Mouse (Mus musculus): ENCODE data around the gene Hoxc6.

Hoxc6 gene

DNA sequence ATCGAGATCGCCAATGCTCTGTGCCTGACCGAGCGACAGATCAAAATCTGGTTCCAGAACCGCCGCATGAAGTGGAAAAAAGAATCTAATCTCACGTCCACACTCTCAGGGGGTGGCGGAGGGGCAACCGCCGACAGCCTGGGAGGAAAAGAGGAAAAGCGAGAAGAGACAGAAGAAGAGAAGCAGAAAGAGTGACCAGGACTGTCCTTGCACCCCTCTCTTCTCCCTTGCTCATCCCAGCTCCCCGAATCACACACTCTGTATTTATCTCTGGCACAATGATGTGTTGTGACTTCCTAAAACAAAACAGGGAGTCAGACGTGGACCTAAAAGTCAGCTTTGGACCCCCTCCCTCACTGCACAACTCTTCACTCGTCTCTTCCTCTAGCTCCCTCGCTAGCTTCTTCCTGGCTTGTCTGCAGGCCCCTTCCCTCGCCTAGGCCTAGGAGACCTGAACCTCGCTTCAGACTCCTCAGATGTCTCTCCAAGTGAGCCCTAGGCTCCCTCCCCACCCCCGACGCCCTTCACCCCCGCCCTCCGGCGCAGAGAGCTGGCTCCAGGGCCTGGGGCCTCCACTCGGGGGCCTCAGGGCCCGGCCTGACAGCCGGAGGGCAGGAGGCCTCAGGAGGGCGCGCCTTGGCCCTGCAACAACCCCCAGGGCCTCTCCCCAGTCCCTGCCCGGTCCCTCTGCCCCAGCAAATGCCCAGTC is 12.9 kb downstream of the Hoxc6 start:
- ATAC-seq (ENCODE audit: insufficient number of reproducible peaks, low FRiP score, low TSS enrichment): no peak

DNA sequence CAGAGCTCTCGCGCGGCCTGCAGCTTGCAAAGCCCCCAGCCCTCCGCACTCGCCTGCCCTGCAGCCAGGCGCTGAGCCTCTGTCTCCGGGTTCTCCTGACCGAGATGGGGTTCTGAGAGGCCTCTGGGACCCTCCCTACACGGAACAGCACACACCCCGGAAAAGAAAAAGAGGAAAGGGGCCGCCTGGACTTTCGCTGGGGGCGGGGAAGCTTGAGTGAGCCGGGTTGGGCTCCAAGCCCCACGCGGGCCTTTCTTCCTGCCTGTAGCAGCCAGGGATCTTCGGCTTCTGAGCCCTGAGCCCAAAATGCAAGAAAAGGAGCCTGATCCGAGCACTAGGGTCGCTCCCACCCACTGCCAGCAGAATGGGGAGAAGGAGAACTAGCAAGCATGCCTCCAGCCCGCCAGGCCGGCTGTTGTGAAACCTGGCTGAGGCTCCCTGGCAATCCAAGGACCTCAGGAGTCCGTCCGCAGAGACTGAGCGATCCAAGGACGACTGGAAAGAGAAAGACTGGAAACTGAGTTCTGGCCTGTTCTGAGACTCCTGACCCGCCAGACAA is 13.9 kb downstream of the Hoxc6 start:
- ATAC-seq (ENCODE audit: insufficient number of reproducible peaks, low FRiP score, low TSS enrichment): no peak

GRCm38 (mm10) chr15:103013238-103013984 is 15.4 kb downstream of the Hoxc6 start:
- ATAC-seq (ENCODE audit: insufficient number of reproducible peaks, low FRiP score, low TSS enrichment): no peak

DNA sequence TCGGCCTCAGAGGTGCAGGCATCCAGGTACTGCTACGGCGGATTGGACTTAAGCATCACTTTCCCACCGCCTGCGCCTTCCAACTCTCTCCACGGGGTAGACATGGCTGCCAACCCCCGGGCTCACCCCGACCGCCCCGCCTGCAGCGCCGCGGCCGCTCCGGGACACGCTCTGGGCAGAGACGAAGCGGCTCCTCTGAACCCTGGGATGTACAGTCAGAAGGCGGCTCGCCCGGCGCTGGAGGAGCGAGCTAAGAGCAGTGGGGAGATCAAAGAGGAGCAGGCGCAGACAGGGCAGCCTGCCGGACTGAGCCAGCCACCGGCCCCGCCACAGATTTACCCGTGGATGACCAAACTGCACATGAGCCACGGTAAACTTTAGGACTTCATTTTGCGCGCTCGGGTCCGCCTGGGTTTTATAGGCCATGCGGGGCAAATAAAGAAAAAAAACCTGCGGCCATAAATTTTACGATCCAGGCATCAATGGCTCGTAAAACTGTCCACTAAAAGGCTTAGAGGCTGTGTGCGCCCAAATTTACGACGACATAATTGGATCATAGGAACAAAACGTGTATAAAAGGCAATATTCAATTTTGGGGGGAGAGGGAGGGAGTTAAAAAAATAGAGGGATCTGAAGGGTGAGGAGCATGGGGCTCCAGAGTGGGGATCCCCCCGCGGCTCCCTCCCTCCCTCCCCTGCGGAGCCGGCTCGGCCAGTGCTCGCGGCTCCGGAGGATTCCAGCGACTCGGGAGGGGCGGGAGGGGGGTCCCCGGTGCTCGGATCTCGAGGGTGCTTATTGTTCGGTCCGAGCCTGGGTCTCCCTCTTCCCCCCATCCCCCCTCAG is 16.3 kb downstream of the Hoxc6 start:
- ATAC-seq (ENCODE audit: insufficient number of reproducible peaks, low FRiP score, low TSS enrichment): no peak

- ATAC-seq (ENCODE audit: insufficient number of reproducible peaks, low FRiP score, low TSS enrichment): no peak
Observed at GRCm38 (mm10) chr15:103015009-103015399, 16.9 kb downstream of the Hoxc6 start.

- no peak for ATAC-seq (ENCODE audit: insufficient number of reproducible peaks, low FRiP score, low TSS enrichment)
Observed at GRCm38 (mm10) chr15:103015406-103016166, 17.5 kb downstream of the Hoxc6 start.

GRCm38 (mm10) chr15:103018636-103019035 is 20.6 kb downstream of the Hoxc6 start, which contains the start of gene Hoxc4:
Gene Hoxc4 (plus strand): TSS chr15:103018934.
- ATAC-seq (ENCODE audit: insufficient number of reproducible peaks, low FRiP score, low TSS enrichment): no peak

DNA sequence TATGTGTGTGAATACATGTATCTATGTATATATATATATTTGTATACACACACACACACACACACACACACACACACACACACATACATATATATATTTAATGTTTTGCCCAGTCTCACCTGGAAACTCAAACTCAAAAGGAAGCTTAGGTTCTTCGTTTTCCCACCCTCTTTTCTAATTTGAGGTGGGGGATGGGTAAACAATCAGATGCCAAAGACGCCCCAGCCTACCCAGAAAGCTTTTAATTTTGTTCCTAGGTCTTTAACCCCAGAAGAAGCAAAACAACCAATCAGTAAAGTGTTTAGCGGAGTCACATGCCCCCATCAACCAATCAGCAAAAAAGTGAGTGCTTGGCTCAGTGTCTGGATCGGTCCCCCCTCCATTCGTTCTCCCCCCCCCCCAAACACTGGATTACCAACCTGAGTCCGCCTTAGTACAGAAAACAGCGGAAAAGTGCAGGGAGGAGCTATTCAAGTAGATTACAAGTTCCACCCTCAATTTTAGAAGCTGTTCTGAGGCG is 22.9 kb downstream of the Hoxc6 start:
- ATAC-seq (ENCODE audit: insufficient number of reproducible peaks, low FRiP score, low TSS enrichment): no peak

DNA sequence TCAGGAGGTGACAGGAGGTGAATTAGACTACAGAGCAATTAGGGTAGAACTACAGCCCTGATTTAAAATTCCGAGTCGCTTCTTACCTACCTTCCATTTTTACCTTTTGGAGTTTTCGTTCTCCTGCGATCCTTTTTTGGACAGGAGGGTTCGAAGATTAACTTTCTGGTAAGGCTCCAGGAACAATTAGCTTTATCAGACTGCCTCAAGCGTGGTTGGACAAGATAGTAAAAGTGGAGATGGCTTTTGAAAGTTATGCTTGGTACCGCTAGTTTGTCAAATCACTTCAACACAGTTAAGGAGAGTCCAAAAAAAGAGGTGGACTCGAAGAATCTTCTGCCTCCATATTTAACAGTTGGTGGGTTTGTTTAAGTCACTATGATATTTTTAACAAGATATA is 23.5 kb downstream of the Hoxc6 start:
- ATAC-seq (ENCODE audit: insufficient number of reproducible peaks, low FRiP score, low TSS enrichment): no peak

DNA sequence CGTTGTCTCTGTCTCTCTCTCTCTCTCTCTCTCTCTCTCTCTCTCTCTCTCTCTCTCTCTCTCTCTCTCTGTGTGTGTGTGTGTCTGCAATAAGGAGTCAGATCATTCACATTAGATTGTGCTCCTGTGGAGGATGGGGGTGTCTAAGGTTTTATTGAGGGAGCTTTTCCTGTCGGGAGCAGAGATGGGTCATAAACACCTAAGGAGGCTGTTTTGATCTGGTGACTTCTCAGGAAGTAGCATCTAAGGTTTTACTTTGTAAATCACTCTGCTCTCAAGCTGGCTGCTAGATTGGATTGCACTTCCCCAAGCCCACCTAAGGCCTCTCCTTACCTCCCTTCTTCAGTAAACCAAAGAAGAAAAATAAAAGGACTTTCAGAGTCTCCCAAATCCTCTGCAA is 26.1 kb downstream of the Hoxc6 start:
- ATAC-seq (ENCODE audit: insufficient number of reproducible peaks, low FRiP score, low TSS enrichment): no peak

DNA sequence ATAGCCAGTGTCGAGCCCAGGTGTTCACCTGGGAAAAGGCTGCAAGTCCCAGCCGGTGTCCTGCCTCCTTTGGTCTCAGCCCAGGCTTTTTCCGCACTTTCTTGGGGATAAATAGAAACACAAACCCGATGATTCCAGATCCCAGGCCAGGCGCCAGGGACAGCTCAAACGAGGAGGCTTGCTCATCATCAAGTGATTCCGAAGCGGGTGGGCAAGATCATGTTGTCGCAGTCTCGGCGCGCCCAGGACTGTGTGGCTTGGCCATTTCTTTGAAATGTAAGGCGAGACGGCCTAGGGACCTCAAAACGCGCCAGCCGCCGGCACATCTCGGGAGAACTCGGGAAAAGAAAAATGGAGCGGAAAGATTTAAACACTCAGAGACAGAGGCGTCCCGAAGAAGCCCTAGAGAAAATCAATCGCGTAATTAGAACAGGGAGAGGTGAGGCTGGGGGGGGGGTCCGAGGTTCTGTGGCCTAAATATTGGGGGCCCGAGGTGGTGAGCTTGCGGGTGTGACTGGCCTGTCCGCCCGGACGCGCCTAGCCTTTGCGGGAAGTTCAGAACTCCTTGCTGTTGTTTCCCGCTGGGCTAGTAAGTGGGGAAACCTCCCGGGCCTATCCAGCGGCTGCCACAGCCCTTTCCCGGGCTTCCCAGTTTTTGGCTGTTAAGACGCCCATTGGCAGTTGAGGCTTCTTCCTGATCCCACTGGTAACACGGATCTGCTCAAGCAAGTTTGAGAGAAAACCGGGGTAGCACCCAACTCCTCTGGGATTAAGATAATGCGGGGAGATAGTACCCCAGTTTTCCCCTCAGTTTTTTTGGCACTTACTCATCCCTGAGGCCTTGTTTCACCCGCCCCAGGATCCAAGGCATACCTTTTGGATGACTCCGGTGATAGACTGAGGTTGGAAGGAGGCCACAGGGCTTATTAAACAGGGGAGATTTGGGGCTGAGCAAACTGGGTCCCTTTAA is 29.5 kb downstream of the Hoxc6 start:
- no peak for ATAC-seq (ENCODE audit: insufficient number of reproducible peaks, low FRiP score, low TSS enrichment)

GRCm38 (mm10) chr15:103028916-103029512 is 31.0 kb downstream of the Hoxc6 start:
- no peak for ATAC-seq (ENCODE audit: insufficient number of reproducible peaks, low FRiP score, low TSS enrichment)

- no peak for ATAC-seq (ENCODE audit: insufficient number of reproducible peaks, low FRiP score, low TSS enrichment)
Observed at GRCm38 (mm10) chr15:103030142-103030541, 32.1 kb downstream of the Hoxc6 start.

- ATAC-seq (ENCODE audit: insufficient number of reproducible peaks, low FRiP score, low TSS enrichment): no peak
Observed at GRCm38 (mm10) chr15:103032167-103032566, 34.1 kb downstream of the Hoxc6 start.

GRCm38 (mm10) chr15:103032646-103033575 is 34.9 kb downstream of the Hoxc6 start:
- ATAC-seq (ENCODE audit: insufficient number of reproducible peaks, low FRiP score, low TSS enrichment): no peak

DNA sequence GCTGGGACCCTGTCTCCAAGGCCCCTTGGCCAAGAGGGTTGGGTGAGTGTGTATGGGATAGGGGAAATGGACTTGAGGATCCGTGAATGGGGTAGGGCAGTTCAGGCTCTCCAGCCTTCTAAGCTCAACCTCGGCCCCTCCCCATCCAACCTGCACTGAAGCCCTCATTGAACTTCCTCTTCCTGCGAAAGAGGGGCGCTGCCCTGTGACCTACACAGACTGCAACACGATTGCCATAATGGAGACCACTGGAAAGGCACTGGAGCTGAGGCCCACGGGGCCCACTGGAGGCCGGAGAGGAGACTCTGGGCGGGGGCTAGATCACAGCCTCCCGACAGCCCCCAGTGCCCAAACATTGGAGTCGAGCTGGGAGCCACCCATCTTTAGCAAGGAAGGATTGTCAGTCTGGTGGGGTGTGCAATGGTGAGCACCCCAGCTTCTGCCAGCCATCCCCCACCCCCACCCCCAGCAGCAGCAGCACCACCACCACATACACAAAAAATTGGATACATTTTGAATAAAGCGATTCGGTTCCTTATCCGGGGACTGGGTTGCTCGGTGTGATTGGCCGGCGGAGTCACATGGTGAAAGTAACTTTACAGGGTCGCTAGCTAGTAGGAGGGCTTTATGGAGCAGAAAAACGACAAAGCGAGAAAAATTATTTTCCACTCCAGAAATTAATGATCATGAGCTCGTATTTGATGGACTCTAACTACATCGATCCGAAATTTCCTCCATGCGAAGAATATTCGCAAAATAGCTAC is 36.2 kb downstream of the Hoxc6 start:
- ATAC-seq (ENCODE audit: insufficient number of reproducible peaks, low FRiP score, low TSS enrichment): no peak
